Mouse (Mus musculus) E14TG2a.4 (cell line): ENCODE results near the gene Fam229b.

Experiments
- CTCF ChIP-seq: conservative IDR thresholded peaks from 2 replicates; pipeline ENCODE4 v1.5.1; 2014; ENCODE audit warnings: low read length
- POU5F1 ChIP-seq: IDR thresholded peaks from 2 replicates; pipeline ENCODE4 v1.6.1; 2014; ENCODE audit warnings: low read length, borderline replicate concordance

GRCm38 (mm10) chr10:39106413-39106812, 27.3 kb downstream of the Fam229b start:
- no peak for TF ChIP-seq CTCF
- TF ChIP-seq POU5F1: no peak
